Mouse (Mus musculus) adrenal gland, postnatal 4 days (tissue): ENCODE results near the gene Wnt10b. TPM values are rescaled to one million over a fixed set of nuclear protein-coding genes. Genes with fewer than 3 reads are reported as not detected.
"Not testable (repeated sequence)": the region's sequence is repeated elsewhere in the genome, so short reads cannot be mapped to it uniquely, and the experiment has no call there.

ENCODE experiments used
- DNase-seq, 2 experiments: peaks; one replicate each; pipeline ENCODE4 v3.0.0; 2021 to 2022; ENCODE audit warnings: low spot score in 2 of 2, mixed read lengths in 2 of 2
- total RNA-seq, 2 experiments: library from RNA; stranded (reverse); gene quantifications; 2 replicates each; pipeline ENCODE4 v1.2.3; 2021

Gene Wnt10b
- total RNA-seq, 2 experiments from 2014 or later: 0.68 to 1.2 TPM

DNA sequence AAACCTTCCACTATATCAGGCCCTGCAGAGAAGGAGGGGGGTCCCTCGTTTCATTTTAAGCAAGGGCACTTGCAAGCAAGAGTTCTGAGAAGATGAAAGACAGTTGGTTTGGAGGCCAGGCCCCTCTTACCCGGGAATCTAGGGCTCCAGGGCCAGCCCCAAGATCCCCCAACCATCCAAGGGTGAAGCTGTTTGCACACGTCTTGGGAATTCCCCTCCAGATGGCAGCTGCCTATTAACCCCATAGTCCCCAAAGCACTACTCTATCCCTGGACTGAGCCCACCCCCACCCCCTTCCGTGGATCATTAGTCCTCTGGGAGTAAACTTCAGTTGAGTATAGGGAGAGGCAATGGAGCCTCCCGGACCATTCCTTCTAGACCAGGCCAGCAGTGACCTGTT, 2.4 kb downstream of the Wnt10b start:
- DNase-seq: no peak

DNA sequence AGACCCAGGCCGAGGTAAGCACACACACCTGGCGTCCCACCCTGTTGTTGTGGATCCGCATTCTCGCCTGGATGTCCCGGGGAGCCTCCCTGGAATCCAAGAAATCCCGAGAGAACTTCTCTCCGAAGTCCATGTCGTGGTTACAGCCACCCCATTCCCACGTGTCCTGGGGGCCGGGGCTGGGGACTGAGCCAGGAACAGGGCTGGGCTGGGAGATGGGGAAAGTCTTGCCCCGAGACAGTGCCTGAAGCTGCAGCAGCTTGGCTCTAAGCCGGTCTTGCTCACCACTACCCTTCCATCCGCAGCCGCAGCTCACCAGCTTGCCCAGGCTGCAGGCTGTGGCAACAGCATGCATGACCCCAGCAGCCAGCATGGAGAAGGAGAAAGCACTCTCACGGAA, 3.9 kb downstream of the Wnt10b start:
- no peak for DNase-seq

DNA sequence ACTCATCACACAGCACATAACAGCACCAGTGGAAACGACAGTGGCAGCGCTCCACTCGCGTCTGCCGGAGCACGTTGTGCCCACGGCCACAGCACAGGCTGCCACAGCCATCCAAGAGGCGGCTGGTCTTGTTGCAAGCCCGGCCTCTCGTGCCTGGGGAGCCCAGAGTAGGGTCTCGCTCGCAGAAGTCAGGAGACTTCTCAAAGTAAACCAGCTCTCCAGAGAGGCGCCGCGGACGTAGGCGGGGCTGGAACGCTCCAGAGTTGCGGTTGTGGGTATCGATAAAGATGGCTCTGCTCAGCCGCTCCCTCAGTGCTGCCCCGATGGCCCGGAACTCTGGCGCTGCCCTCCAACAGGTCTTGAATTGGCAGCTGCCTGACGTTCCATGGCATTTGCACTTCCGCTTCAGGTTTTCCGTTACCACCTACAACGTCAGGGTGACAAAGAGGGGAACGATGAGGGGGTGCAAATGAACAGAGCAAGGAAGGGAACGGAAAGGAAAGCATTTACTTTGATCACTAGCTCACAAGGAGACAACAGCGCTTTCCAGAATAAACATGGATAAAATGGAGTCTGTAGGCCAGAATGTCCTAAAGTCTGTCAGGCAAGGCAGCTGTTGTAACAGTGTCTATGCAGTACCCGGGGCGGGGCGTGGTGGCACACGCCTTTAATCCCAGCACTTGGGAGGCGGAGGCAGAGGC, 5.3 kb downstream of the Wnt10b start:
- DNase-seq: no peak

DNA sequence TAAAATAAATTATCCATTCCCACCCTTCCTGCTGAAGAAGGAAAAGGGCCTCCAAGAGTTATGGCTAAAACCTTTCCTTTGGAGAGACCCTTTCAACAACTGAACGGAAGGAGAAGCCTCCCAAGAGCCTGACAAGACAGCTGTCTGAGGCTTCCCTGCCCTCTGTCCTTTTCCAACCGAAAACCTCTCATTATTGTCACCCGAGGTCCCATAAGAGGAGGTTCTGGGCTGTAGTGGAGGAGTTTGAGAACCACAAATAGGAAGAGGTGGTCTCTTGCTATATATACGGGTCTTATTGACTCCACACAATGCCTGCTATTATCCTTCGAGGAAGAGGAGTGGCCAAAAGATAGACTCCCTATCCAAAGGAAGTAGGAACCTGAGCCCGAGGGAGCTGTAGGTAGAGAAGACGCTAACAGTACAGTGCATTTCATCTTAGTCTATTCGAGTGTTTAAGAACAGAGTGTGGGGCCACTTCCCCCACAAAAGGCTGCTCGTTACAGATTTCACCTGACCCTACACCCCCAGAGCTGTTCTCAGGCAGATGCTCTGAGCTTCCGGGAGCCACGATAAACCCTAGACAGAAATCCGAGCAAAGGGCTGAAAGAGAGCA, 6.0 kb downstream of the Wnt10b start:
- no peak for DNase-seq

- DNase-seq: no peak
These were observed 9.7 kb downstream of the Wnt10b start for GRCm38 (mm10) chr15:98768259-98768658.

- no peak for DNase-seq
These were observed 12.0 kb downstream of the Wnt10b start for GRCm38 (mm10) chr15:98765929-98766328.

GRCm38 (mm10) chr15:98762670-98763529, 15.1 kb downstream of the Wnt10b start, which contains the start of gene Arf3:
TSS of gene Arf3 (minus strand) at chr15:98763214.
- DNase-seq: peak; percentile 92 to 94

DNA sequence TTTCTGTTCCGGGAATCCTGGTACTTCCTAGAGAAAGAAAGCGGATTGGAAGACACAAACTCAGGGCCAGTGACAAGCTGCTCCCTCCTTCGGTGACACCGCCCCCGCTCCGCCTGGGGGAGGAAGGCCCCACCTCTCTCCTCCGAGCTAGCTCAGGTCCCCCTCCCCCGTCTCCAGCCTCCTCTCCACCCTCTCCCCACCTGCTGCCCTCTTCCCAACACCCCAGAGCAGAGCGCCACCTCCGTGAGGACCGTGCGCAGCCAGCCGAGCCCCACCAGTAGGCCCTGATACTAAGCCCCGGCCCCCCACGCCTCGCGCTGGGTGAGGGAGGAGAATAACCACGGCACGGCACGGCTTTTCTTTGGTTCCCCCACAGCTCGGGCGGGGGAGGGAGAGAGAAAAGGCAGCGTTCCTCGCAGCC, 15.7 kb downstream of the Wnt10b start:
- DNase-seq: peak; percentile 41 to 71

GRCm38 (mm10) chr15:98754125-98754524, 23.8 kb downstream of the Wnt10b start:
- DNase-seq: no peak

DNA sequence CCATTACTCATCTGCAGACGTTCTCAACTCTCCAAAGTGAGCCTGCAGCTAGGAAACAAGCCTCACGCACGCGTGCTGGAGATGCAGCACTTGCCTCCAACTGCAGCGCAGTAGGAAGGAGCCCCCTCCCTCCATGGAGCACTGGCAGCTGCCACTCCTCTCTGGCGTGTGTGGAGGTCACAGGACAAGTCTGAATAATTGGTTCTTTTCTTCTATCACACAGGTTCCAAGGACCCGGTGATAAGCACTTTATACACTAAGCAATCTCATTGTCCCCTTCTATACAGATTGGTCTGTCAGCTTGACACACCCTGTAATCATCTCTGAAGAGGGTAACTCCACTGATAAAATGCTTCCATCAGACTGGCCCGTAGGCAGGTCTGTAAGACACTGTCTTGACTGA, 24.9 kb downstream of the Wnt10b start:
- DNase-seq: no peak

- DNase-seq: no peak
These were observed 28.9 kb downstream of the Wnt10b start for GRCm38 (mm10) chr15:98749093-98749492.

DNA sequence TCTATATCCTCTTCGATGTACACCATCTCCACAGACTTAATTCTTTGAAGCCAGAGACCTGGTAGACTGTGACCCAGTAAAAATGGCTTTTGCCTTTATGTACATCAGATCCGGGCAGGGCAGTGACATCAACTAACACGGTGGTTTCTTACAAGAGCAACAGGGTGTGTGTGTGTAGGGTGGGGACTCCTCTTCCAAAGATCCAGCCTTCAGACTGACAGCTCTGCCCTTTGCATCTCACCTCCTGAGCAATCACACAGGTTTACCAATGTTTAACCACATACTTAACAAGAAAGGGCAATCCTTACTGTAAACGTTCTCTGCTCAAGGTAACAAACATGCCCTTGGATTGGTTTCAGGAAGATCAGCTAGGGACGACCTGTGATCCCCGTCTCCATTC, 30.7 kb downstream of the Wnt10b start:
- no peak for DNase-seq

DNA sequence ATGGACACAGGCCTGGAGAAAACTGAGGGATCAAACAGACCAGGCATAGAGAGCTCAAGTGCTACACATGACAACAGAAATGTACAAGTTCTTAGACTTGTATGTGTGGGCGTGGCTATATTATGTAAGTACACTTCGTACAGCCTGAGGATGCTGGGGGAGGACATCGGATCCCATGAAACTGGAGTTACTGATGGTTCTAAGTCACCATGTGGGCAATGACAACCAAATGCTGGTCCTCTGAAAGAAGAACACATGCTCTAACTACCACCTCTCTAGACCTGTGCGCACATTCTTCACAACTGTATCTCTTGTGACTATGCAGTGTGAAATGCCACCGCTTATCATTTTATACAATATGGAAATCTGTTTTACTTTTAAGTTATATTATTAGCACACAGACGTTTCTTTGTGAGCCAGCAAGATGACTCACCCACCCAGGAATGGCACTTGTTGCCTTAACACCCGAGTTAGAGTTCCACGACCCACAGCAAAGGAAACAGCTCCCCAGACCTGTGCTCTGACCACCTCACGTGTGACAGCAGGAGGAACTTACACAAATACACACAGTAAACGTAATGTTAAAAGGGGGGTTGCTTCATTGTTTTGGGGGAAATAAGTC, 31.5 kb downstream of the Wnt10b start:
- no peak for DNase-seq

DNA sequence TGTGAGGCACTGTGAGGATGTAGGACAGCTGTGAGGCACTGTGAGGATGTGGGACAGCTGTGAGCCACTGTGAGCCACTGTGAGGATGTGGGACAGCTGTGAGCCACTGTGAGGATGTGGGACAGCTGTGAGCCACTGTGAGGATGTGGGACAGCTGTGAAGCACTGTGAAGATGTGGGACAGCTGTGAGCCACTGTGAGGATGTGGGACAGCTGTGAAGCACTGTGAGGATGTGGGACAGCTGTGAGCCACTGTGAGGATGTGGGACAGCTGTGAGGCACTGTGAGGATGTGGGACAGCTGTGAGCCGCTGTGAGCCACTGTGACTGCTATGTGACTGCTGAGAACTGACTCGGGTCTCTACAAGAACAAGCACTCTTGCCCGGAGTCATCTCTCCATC, 34.1 kb downstream of the Wnt10b start:
- not testable (repeated sequence) for DNase-seq

DNA sequence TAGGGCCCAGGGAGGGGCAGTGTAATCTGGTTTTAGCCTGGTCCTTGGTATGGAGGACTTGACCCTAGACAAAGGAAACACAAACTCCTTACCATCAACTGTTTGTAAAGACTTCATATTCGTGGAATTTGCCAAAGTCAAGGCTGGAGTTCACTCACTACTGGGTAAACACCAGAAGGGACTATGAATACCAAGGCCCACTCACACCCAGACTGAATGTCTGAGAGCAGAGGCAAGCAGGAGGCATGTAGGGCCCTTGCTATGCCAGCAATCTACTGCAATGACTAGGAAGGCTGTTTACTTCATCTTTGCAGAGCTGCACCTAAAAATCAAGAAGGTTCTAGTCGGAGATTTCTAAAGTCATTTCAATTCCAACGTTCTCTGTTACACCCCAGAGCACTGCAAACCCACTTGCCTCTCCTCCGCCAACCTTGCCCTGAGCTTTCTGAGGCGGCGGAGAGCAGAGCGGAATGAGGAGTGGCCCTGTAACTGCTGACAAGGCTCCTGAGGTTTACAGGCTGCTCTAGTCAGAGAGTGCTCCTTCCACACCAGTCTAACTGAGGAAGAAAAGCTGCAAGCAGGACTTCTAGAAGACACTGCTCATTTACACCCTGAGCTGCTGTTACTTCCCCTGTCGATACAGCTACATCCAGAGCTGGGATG, 35.1 kb downstream of the Wnt10b start:
- DNase-seq: no peak

GRCm38 (mm10) chr15:98740219-98740618, 37.7 kb downstream of the Wnt10b start:
- DNase-seq: no peak

DNA sequence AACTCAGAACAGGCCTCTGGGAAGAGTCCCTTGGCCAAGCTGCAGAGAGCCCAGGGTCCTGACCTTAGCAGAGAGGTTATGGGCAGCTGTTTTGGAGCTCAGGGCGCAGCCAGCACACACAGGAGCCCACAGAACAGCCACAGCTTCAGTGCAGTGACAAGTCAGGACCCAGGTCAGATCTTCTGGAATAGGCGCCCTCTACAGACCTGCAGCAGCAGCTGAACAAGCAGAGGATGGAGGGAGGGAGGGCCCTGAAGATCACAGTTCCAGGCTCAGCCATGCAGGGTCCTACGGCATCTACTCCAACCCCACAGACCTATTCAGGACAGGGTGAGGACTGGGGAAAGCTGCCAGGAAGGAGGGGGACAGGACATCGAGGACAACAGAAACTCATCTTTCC, 39.2 kb downstream of the Wnt10b start:
- DNase-seq: no peak

DNA sequence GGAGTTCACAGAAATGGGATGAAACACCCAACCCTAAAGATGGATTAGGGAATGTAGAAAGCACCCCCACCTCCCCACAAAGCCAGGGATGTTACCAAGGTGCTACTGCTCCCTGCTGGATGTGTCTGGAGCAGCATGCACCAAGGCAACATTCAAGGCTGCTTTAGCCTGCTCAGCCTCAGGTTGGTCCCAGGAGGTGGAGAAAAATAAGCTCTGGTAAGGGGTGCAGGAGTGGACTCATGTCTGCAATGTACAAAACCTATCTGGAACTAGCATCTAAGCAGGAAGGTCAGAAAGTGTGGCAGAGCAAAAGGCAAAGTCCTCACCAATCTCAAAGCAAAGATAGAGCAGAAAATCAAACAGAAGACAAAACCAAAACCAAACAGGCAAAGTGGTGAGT, 40.1 kb downstream of the Wnt10b start:
- no peak for DNase-seq

GRCm38 (mm10) chr15:98736521-98736920, 41.4 kb downstream of the Wnt10b start:
- DNase-seq: no peak

DNA sequence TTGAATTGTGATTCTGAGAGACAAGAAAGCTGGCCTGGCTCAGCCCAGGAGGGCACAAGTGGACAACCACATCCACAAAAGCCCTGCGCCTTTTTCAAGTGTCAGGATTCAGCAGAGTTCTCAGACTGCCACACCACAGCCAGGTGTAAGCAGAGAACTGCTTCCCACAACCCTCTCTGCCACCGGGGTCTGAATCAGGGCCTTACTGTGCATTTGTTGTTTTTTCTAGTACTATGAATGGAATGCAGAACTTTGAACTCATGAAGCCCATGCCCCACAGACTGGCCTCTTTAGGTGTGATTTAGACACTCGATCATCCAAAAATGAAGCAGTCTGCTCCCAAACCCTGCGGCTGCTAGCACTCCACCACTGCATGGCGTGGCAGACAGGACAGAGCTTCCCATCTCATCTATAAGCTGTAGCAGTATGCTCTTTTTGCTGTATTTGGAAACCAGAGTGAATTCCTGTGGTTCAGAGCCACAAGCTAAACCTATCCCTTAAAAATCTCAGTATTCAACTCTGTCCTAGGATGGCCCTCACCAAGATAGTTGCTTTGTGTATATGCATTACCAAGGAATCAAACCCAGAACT, 43.9 kb downstream of the Wnt10b start:
- DNase-seq: no peak

GRCm38 (mm10) chr15:98733370-98733769, 44.6 kb downstream of the Wnt10b start:
- no peak for DNase-seq
